Mouse (Mus musculus): Measurements from ENCODE around the gene Fat3. TPM values are rescaled to one million over a fixed set of nuclear protein-coding genes. Genes with fewer than 3 reads are reported as not detected.

Fat3 gene
- polyA plus RNA-seq, 1 experiment from 2014 or later: 6.6 TPM

GRCm38 (mm10) chr9:16256577-16257207 is 244.4 kb downstream of the Fat3 start:
- Histone ChIP-seq H3K4me2 (replicated peaks; ENCODE audit: low read depth, low read length) (no peak overlapping the region), H3K4me3 (ENCODE audit: low read length) (no peak overlapping the region), H3K27ac (ENCODE audit: low read depth, low read length) (no peak overlapping the region), H3K27me3 (ENCODE audit: control insufficient read depth, insufficient read depth, low read length) (no peaks in the 10 kb centered on the region), H3K9me3 (ENCODE audit: control insufficient read depth, low read length) (no peaks in the 10 kb centered on the region), H3K4me1 (ENCODE audit: control insufficient read depth, insufficient read depth, low read length) (no peaks in the 10 kb centered on the region), H3K9ac (ENCODE audit: low read depth, low read length) (no peak overlapping the region), H3K36me3 (ENCODE audit: control insufficient read depth, insufficient read depth, low read length) (no peaks in the 10 kb centered on the region)
- WGBS: 90% methylated on average over 2 of the region's 2 CpGs
- ATAC-seq (ENCODE audit: low FRiP score, low TSS enrichment): no peak

GRCm38 (mm10) chr9:16246741-16247140 is 254.3 kb downstream of the Fat3 start:
- H3K9ac ChIP-seq (ENCODE audit: low read depth, low read length): no peak overlapping the region
- no peak overlapping the region for H3K4me3 ChIP-seq (ENCODE audit: low read length)
- WGBS: 89% methylated on average over 4 of the region's 4 CpGs
- no peak overlapping the region for H3K4me2 ChIP-seq (replicated peaks; ENCODE audit: low read depth, low read length)
- H3K27ac ChIP-seq (ENCODE audit: low read depth, low read length): no peak overlapping the region
- no peaks in the 10 kb centered on the region for H3K4me1 ChIP-seq (ENCODE audit: control insufficient read depth, insufficient read depth, low read length)
- no peak for ATAC-seq (ENCODE audit: low FRiP score, low TSS enrichment)
- no peaks in the 10 kb centered on the region for H3K9me3 ChIP-seq (ENCODE audit: control insufficient read depth, low read length)
- no peaks in the 10 kb centered on the region for H3K36me3 ChIP-seq (ENCODE audit: control insufficient read depth, insufficient read depth, low read length)
- no peaks in the 10 kb centered on the region for H3K27me3 ChIP-seq (ENCODE audit: control insufficient read depth, insufficient read depth, low read length)

- Histone ChIP-seq H3K27me3 (ENCODE audit: control insufficient read depth, insufficient read depth, low read length) (no peaks in the 10 kb centered on the region), H3K27ac (ENCODE audit: low read depth, low read length) (no peak overlapping the region), H3K4me2 (replicated peaks; ENCODE audit: low read depth, low read length) (no peak overlapping the region), H3K9ac (ENCODE audit: low read depth, low read length) (no peak overlapping the region), H3K36me3 (ENCODE audit: control insufficient read depth, insufficient read depth, low read length) (no peaks in the 10 kb centered on the region), H3K4me1 (ENCODE audit: control insufficient read depth, insufficient read depth, low read length) (no peaks in the 10 kb centered on the region), H3K4me3 (ENCODE audit: low read length) (no peak overlapping the region), H3K9me3 (ENCODE audit: control insufficient read depth, low read length) (no peaks in the 10 kb centered on the region)
- ATAC-seq (ENCODE audit: low FRiP score, low TSS enrichment): peak; percentile 43; the same call in 1 of the 2 replicates
- WGBS: 49% methylated on average over 4 of the region's 4 CpGs
Observed at GRCm38 (mm10) chr9:16231575-16231974, 269.5 kb downstream of the Fat3 start.

- no peak overlapping the region for H3K27ac ChIP-seq (ENCODE audit: low read depth, low read length)
- H3K27me3 ChIP-seq (ENCODE audit: control insufficient read depth, insufficient read depth, low read length): no peaks in the 10 kb centered on the region
- no peak overlapping the region for H3K4me2 ChIP-seq (replicated peaks; ENCODE audit: low read depth, low read length)
- no peaks in the 10 kb centered on the region for H3K9me3 ChIP-seq (ENCODE audit: control insufficient read depth, low read length)
- no peak overlapping the region for H3K9ac ChIP-seq (ENCODE audit: low read depth, low read length)
- H3K4me3 ChIP-seq (ENCODE audit: low read length): no peak overlapping the region
- WGBS: 77% methylated on average over 5 of the region's 5 CpGs
- no peaks in the 10 kb centered on the region for H3K4me1 ChIP-seq (ENCODE audit: control insufficient read depth, insufficient read depth, low read length)
- no peaks in the 10 kb centered on the region for H3K36me3 ChIP-seq (ENCODE audit: control insufficient read depth, insufficient read depth, low read length)
- no peak for ATAC-seq (ENCODE audit: low FRiP score, low TSS enrichment)
Observed at GRCm38 (mm10) chr9:16228919-16229318, 272.2 kb downstream of the Fat3 start.

GRCm38 (mm10) chr9:16227398-16227797 is 273.7 kb downstream of the Fat3 start:
- H3K9me3 ChIP-seq (ENCODE audit: control insufficient read depth, low read length): no peaks in the 10 kb centered on the region
- H3K27ac ChIP-seq (ENCODE audit: low read depth, low read length): no peak overlapping the region
- H3K36me3 ChIP-seq (ENCODE audit: control insufficient read depth, insufficient read depth, low read length): no peaks in the 10 kb centered on the region
- ATAC-seq (ENCODE audit: low FRiP score, low TSS enrichment): no peak
- H3K4me3 ChIP-seq (ENCODE audit: low read length): no peak overlapping the region
- H3K4me2 ChIP-seq (replicated peaks; ENCODE audit: low read depth, low read length): no peak overlapping the region
- no peaks in the 10 kb centered on the region for H3K27me3 ChIP-seq (ENCODE audit: control insufficient read depth, insufficient read depth, low read length)
- no peak overlapping the region for H3K9ac ChIP-seq (ENCODE audit: low read depth, low read length)
- WGBS: 65% methylated on average over 2 of the region's 2 CpGs
- no peaks in the 10 kb centered on the region for H3K4me1 ChIP-seq (ENCODE audit: control insufficient read depth, insufficient read depth, low read length)

- Histone ChIP-seq H3K4me1 (ENCODE audit: control insufficient read depth, insufficient read depth, low read length) (no peaks in the 10 kb centered on the region), H3K9ac (ENCODE audit: low read depth, low read length) (no peak overlapping the region), H3K9me3 (ENCODE audit: control insufficient read depth, low read length) (no peaks in the 10 kb centered on the region), H3K27me3 (ENCODE audit: control insufficient read depth, insufficient read depth, low read length) (no peaks in the 10 kb centered on the region), H3K27ac (ENCODE audit: low read depth, low read length) (no peak overlapping the region), H3K36me3 (ENCODE audit: control insufficient read depth, insufficient read depth, low read length) (no peaks in the 10 kb centered on the region), H3K4me3 (ENCODE audit: low read length) (no peak overlapping the region), H3K4me2 (replicated peaks; ENCODE audit: low read depth, low read length) (no peak overlapping the region)
- no peak for ATAC-seq (ENCODE audit: low FRiP score, low TSS enrichment)
Observed at GRCm38 (mm10) chr9:16226545-16226944, 274.5 kb downstream of the Fat3 start.

- Histone ChIP-seq H3K27me3 (ENCODE audit: control insufficient read depth, insufficient read depth, low read length) (no peaks in the 10 kb centered on the region), H3K27ac (ENCODE audit: low read depth, low read length) (no peak overlapping the region), H3K36me3 (ENCODE audit: control insufficient read depth, insufficient read depth, low read length) (no peaks in the 10 kb centered on the region), H3K4me3 (ENCODE audit: low read length) (no peak overlapping the region), H3K9ac (ENCODE audit: low read depth, low read length) (no peak overlapping the region), H3K9me3 (ENCODE audit: control insufficient read depth, low read length) (no peaks in the 10 kb centered on the region), H3K4me1 (ENCODE audit: control insufficient read depth, insufficient read depth, low read length) (no peaks in the 10 kb centered on the region), H3K4me2 (replicated peaks; ENCODE audit: low read depth, low read length) (no peak overlapping the region)
- WGBS: 67% methylated on average over 5 of the region's 5 CpGs
- ATAC-seq (ENCODE audit: low FRiP score, low TSS enrichment): no peak
Observed at GRCm38 (mm10) chr9:16221885-16222284, 279.2 kb downstream of the Fat3 start.

GRCm38 (mm10) chr9:16216235-16216634 is 284.9 kb downstream of the Fat3 start:
- H3K4me2 ChIP-seq (replicated peaks; ENCODE audit: low read depth, low read length): no peak overlapping the region
- WGBS: 57% methylated on average over 6 of the region's 6 CpGs
- H3K9me3 ChIP-seq (ENCODE audit: control insufficient read depth, low read length): no peaks in the 10 kb centered on the region
- no peak overlapping the region for H3K9ac ChIP-seq (ENCODE audit: low read depth, low read length)
- H3K27me3 ChIP-seq (ENCODE audit: control insufficient read depth, insufficient read depth, low read length): no peaks in the 10 kb centered on the region
- no peak for ATAC-seq (ENCODE audit: low FRiP score, low TSS enrichment)
- no peaks in the 10 kb centered on the region for H3K36me3 ChIP-seq (ENCODE audit: control insufficient read depth, insufficient read depth, low read length)
- H3K4me3 ChIP-seq (ENCODE audit: low read length): no peak overlapping the region
- H3K27ac ChIP-seq (ENCODE audit: low read depth, low read length): no peak overlapping the region
- peaks cover 8% of the 10 kb centered on the region; the same call in 1 of the 2 replicates for H3K4me1 ChIP-seq (ENCODE audit: control insufficient read depth, insufficient read depth, low read length)

GRCm38 (mm10) chr9:16214731-16215681 is 286.1 kb downstream of the Fat3 start:
- Histone ChIP-seq H3K4me2 (replicated peaks; ENCODE audit: low read depth, low read length) (no peak overlapping the region), H3K4me3 (ENCODE audit: low read length) (no peak overlapping the region), H3K9me3 (ENCODE audit: control insufficient read depth, low read length) (no peaks in the 10 kb centered on the region), H3K27ac (ENCODE audit: low read depth, low read length) (peak overlapping the region; percentile 53; the same call in 1 of the 2 replicates), H3K9ac (ENCODE audit: low read depth, low read length) (no peak overlapping the region), H3K27me3 (ENCODE audit: control insufficient read depth, insufficient read depth, low read length) (no peaks in the 10 kb centered on the region), H3K4me1 (ENCODE audit: control insufficient read depth, insufficient read depth, low read length) (peaks cover 8% of the 10 kb centered on the region; the same call in 1 of the 2 replicates), H3K36me3 (ENCODE audit: control insufficient read depth, insufficient read depth, low read length) (no peaks in the 10 kb centered on the region)
- peak; percentile 94 for ATAC-seq (ENCODE audit: low FRiP score, low TSS enrichment)
- WGBS: 47% methylated on average over 7 of the region's 7 CpGs

All from kidney, embryonic 14.5 days (tissue).